Mouse (Mus musculus): ENCODE results near the gene Extl1.

Extl1 gene

DNA sequence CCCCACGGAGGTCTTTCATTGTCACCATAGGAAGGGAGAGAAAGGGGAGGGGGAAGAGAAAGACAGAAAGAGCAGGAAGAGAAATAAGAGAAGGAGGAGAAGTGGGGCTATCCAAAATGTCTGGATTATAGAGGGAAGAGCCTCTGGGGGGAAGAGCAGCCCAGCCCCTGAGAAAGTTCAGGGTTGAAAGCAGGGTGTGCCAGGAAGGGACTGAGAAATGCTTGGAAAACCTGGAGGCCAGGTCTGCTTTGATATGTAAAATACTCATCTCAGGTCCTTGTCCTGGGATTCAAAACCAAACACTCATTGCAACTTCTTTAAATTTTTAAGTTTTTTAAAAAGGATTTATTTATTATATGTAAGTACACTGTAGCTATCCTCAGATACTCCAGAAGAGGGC lies 8.0 kb upstream of the Extl1 start:
- DNase-seq (ENCODE audit: low spot score in 2 of 2): no peak

DNA sequence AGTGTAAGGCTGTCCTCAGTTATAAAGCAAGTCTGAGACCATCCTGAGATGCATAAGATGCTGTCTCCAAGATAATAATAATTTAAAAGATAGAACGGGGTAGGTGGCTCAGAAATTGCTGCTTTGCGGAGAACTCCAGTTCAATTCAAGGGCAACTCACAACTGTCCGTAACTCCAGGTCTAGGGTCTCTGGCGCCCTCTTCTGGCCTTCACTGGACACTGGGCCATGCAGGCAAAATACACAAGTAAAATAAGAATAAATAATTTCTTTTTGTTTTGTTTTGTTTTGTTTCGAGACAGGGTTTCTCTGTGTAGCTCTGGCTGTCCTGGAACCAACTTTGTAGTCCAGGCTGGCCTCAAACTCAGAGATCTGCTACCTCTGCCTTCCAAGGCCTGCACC lies 4.7 kb upstream of the Extl1 start:
- DNase-seq (ENCODE audit: low spot score in 2 of 2): no peak

DNA sequence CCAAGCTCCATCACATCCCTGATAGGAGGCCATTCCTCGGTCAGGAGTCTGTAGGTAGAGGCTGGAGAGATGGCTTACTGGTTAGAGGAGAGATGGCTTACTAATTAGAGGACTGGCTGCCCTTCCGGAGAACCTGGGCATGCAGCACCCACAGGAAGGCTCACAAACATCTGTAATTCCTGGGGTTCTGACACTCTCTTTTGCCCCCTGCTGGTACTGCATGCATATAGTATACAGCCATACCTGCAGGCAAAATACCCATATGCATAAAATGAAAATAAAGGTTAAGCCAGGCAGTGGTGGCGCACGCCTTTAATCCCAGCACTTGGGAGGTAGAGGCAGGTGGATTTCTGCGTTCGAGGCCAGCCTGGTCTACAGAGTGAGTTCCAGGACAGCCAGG lies 3.6 kb upstream of the Extl1 start:
- no peak for DNase-seq (ENCODE audit: low spot score in 2 of 2)

GRCm38 (mm10) chr4:134379510-134379909 lies 4.1 kb downstream of the Extl1 start:
- DNase-seq (ENCODE audit: low spot score in 2 of 2): no peak

GRCm38 (mm10) chr4:134378089-134378615 lies 5.5 kb downstream of the Extl1 start:
- DNase-seq (ENCODE audit: low spot score in 2 of 2): no peak

GRCm38 (mm10) chr4:134374306-134374705 lies 9.3 kb downstream of the Extl1 start:
- DNase-seq (ENCODE audit: low spot score in 2 of 2): no peak

GRCm38 (mm10) chr4:134373295-134373694 lies 10.4 kb downstream of the Extl1 start:
- no peak for DNase-seq (ENCODE audit: low spot score in 2 of 2)

- peak; percentile 64 to 79 for DNase-seq (ENCODE audit: low spot score in 2 of 2)
Measured at GRCm38 (mm10) chr4:134372294-134372747, 11.3 kb downstream of the Extl1 start.

GRCm38 (mm10) chr4:134371316-134371855 lies 12.3 kb downstream of the Extl1 start:
- no peak for DNase-seq (ENCODE audit: low spot score in 2 of 2)

DNA sequence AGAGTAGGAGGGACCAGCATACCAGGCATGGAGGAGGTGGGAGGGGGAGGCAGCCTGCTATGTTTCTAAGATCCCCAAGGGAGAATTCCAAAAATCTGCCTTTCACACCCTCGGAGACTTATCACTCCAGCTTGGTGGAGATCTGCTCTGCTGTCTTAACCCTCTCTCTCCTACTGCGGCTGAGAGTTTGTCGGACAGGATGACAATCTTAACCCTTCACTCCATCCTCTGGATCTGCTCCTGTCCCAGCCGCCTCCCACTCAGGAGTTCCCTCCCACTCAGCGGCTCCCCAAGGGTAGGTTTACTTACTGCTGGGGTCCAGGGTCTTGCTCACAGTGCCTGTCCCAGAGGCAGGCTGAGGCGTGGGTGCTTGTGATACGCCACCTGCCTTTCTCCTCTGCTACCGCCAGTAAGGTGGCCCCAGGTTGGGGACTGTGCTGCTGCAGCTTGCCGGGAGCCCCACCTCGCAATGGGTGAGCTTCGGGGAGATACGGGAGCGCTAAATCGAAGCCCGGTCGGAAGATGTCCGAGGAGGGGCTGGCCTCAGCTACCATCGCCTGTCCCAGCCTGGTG lies 12.9 kb downstream of the Extl1 start:
- peak; percentile 48 to 52 for DNase-seq (ENCODE audit: low spot score in 2 of 2)

DNA sequence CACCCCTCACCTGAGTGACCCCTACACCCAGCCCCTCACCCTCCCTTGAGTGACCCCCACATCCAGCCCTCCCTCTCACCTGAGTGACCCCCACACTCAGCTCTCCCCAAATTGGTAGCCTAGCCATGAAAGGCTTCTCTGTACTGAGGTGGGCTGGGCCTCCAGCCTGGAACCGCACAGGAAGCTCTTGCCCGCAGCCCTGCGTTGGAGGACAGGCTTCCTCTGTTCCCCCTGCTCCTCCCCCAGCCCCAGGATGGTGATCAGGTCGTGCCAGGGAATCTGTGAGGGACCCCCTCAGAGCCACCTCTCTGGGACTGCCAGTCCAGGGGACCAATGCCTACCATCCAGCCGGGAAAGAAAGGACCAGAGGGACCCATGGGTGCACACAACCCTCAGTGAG lies 18.4 kb downstream of the Extl1 start:
- DNase-seq (ENCODE audit: low spot score in 2 of 2): no peak

GRCm38 (mm10) chr4:134362586-134362985 lies 21.1 kb downstream of the Extl1 start:
- DNase-seq (ENCODE audit: low spot score in 2 of 2): no peak

- no peak for DNase-seq (ENCODE audit: low spot score in 2 of 2)
Measured at GRCm38 (mm10) chr4:134362124-134362523, 21.5 kb downstream of the Extl1 start.

DNA sequence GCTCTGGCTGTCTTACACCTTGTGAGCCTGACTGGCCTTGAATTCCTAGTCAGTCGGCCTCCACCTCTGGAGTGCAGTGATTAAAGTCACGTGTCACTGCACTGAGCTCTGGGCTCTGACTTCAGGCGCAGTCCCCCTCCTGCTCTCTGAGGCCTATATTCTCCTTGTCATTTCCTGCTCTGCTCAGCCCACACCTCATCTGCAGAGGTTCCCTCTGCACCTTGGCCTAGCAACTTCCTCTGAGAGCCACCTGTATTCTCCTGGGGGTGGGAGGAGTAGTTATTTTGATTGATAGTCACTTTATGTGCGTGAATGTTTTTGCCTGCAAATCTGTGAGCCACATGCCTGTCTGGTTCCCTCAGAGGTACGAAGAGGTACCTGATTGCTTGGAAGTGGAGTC lies 22.4 kb downstream of the Extl1 start:
- DNase-seq (ENCODE audit: low spot score in 2 of 2): no peak

DNA sequence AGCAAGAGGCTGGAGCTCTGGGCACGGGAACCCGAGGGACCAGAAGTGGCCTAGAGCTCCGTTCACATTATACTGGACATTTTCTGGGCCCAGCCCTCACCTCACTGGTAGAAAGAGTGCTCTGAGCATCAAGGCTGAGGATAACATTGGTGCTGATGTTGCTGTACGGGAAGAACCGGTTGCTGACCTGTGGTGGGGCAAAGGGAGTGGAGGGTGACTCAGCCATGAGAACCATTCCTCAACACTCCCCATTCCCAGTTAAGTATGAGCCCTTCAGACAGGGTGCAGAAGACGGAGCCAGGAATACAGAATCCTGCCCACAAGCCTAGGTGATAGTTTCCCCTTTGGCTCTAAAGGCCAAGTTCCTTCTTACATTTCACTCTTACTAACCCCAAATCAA lies 24.0 kb downstream of the Extl1 start:
- no peak for DNase-seq (ENCODE audit: low spot score in 2 of 2)

DNA sequence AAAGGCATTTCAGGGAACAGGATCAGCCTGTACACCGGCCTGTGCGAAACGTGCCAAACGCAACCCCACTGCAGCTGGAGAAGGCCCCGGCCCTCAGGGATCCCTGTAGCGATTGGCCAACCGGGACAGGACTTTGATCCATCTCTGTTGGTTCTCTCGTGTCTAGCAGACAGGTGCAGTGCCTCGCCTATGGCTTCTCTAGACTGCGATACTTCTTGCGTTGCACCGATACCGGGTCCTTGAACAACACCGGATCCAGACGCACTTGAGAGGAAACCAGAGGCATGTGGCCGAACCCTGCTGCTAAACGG lies 26.2 kb downstream of the Extl1 start:
- DNase-seq (ENCODE audit: low spot score in 2 of 2): no peak

- DNase-seq (ENCODE audit: low spot score in 2 of 2): peak; percentile 73 to 75
Measured at GRCm38 (mm10) chr4:134356591-134357460, 26.8 kb downstream of the Extl1 start.

DNA sequence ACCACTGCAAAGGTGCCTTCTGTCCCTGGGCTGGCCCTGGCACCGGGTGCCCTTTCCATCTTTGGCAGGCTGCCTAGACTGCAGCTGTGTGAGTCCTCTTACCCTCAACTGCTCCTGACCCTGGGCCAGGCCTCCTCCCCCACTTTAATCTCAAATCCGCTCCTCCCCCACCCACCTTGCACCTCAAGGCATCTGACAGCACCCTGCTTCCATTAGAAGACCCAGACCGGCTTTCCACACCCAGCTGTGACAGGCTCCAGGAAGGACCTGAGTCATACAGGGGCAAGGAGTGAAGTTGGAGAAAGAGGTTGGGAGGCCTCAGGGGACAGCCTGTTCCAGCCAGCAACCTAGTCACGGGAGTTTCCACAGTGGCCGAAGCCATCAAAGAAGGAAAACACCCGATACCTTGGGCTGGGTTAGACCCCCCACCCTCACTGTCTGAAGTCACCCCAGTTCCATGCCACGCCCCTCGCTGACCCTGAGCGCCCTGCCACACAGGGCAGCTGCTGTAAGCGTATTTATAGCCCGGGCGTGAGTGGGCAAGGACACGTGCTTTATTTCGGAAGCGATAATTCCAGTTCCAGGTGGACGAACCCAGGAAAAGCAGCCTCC lies 27.7 kb downstream of the Extl1 start:
- DNase-seq (ENCODE audit: low spot score in 2 of 2): no peak

- no peak for DNase-seq (ENCODE audit: low spot score in 2 of 2)
Measured at GRCm38 (mm10) chr4:134353527-134354409, 29.9 kb downstream of the Extl1 start.

DNA sequence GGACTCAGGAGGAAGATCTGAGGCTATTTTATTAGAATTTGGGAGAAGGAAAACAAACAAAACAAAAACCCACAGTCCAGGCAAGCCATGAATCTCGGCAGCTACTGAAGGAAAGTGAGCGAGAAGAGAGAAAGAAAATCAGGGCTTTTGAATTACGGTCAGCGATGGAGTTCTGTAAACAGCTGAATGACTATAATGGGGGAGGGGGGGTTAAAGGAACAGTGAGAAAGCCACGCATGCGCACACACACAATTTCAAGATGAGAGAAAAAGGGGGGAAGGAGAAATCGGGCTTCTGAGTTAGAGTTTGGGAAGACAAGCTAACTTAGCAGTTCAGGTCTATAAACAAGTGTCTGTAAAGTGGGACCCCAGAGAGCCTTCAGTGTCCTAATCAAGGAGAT lies 30.7 kb downstream of the Extl1 start:
- DNase-seq (ENCODE audit: low spot score in 2 of 2): no peak

GRCm38 (mm10) chr4:134352261-134352707 lies 31.4 kb downstream of the Extl1 start:
- no peak for DNase-seq (ENCODE audit: low spot score in 2 of 2)

Data from frontal cortex, postnatal 25 days (tissue).